Mouse (Mus musculus): ENCODE measurements around the gene Fgf14. TPM values are rescaled to one million over a fixed set of nuclear protein-coding genes. Genes with fewer than 3 reads are reported as not detected.
"Not testable (repeated sequence)": the region's sequence is repeated elsewhere in the genome, so short reads cannot be mapped to it uniquely, and the experiment has no call there.

Gene Fgf14
- total and polyA plus RNA-seq, 2 experiments from 2014 or later: 0.08 to 1.9 TPM

DNA sequence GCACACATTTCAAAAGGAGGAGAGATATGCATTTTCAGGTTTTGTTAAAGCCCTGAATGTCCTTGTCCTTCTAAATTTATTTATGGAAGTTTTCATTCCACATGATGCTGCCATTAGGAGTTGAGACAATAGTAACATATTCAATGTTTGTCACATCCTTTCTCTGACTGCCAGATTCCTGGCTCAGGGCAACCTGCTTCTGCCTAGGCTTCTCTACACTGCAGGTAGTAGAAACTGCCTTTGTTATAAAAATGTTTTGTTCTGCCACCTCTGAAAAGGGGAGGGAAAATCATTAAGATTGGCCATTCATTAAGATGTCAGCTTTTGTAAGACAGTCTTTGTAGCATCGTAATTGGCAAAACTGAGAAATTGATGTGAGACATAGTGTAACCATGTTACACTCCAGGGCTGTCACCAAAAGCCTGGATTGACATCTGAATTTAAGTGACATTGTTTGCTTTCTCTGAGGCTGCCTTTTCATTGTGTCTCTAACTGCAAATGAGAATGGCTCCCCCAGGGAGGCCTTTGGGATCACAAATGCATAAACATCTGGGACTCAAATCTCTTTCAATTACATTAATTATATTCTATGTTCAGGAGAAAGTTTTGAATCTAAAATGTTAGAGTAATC is 640.2 kb downstream of the Fgf14 start:
- Histone ChIP-seq H3K9me3 (replicated peaks; ENCODE audit: control insufficient read depth, low read length) (no peaks in the 10 kb centered on the region), H3K36me3 (replicated peaks; ENCODE audit: control insufficient read depth, insufficient read depth, low read length) (no peaks in the 10 kb centered on the region), H3K4me1 (ENCODE audit: control insufficient read depth, insufficient read depth) (no peaks in the 10 kb centered on the region), H3K4me2 (ENCODE audit: low read depth, low read length) (no peak overlapping the region), H3K27ac (ENCODE audit: low read depth) (no peak overlapping the region), H3K27me3 (ENCODE audit: control insufficient read depth, insufficient read depth, low read length) (no peaks in the 10 kb centered on the region), H3K4me3 (ENCODE audit: low read depth, low read length) (no peak overlapping the region), H3K9ac (replicated peaks; ENCODE audit: low read depth, low read length) (no peak overlapping the region)
- no peak for DNase-seq (ENCODE audit: low spot score)
- ATAC-seq (ENCODE audit: insufficient read depth, low read depth): no peak
- 64% methylated on average over 1 of the region's 1 CpGs for WGBS
- TF ChIP-seq EP300 (IDR thresholded peaks at IDR 0.05; ENCODE audit: low read depth) (no peak), CTCF (IDR thresholded peaks at IDR 0.05; ENCODE audit: low read depth) (no peak)

DNA sequence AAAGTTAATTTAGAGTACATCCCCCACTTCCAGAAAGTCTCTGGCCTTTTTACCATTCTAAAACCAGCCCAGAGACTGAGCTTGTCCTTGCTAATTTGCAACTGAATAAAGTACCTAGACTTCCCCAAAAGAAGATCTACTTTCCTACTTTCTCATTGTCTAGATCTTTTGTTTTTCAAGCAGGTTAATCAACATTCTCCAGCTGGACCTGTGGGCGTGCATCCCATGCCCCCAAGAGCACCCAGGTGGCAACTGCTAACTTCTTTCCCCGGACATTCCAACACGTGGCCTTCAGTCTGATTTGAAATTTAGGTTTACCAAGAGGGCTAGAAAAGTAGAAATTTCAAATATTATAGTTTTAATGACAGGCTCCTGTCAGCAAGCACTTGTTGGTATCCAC is 643.6 kb downstream of the Fgf14 start:
- not testable (repeated sequence) for DNase-seq (ENCODE audit: low spot score); H3K9ac ChIP-seq (replicated peaks; ENCODE audit: low read depth, low read length); H3K27ac ChIP-seq (ENCODE audit: low read depth); H3K4me2 ChIP-seq (ENCODE audit: low read depth, low read length); H3K27me3 ChIP-seq (ENCODE audit: control insufficient read depth, insufficient read depth, low read length); H3K4me1 ChIP-seq (ENCODE audit: control insufficient read depth, insufficient read depth); H3K4me3 ChIP-seq (ENCODE audit: low read depth, low read length); H3K36me3 ChIP-seq (replicated peaks; ENCODE audit: control insufficient read depth, insufficient read depth, low read length); ATAC-seq (ENCODE audit: insufficient read depth, low read depth); H3K9me3 ChIP-seq (replicated peaks; ENCODE audit: control insufficient read depth, low read length)
- WGBS: 55% methylated on average over 3 of the region's 3 CpGs

DNA sequence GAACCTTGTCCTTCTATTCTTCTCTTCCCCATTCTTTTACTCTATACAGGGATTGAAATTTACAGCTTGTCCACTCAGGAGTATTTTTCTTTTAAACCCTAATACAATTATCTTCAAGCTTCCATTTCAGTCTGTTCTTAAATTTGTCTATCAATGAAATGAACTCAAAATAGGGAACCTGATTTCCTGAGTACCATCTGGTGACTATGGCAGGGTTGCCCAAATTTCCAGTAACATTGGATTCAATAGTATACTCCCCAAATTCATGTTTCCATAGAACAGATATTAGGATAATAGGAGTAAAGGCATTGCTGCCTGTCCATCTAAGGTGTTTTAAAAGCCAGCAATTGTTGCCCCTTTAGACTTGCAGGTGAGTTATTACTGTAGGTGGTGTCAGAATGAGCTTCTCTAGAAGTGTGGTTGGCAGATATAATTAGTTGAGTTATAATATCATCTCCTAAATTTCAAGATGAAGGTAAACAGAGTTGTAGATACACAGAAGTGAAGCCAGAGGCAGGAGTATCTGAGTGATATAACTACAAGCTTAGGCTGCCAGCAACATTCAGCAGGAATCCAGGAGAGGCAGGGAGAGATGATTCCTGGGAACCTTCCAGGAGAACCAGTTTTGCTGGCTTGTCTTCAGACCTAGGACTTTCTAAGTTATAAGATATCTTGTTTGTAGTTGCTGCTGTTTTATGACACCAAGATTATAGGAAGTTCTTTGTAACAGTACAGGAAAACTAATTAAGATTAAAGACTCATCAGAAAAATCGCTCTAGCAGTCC is 648.8 kb downstream of the Fgf14 start:
- Histone ChIP-seq H3K4me3 (ENCODE audit: low read depth, low read length) (no peak overlapping the region), H3K4me1 (ENCODE audit: control insufficient read depth, insufficient read depth) (no peaks in the 10 kb centered on the region), H3K36me3 (replicated peaks; ENCODE audit: control insufficient read depth, insufficient read depth, low read length) (no peaks in the 10 kb centered on the region), H3K27me3 (ENCODE audit: control insufficient read depth, insufficient read depth, low read length) (no peaks in the 10 kb centered on the region), H3K4me2 (ENCODE audit: low read depth, low read length) (no peak overlapping the region), H3K9me3 (replicated peaks; ENCODE audit: control insufficient read depth, low read length) (no peaks in the 10 kb centered on the region), H3K27ac (ENCODE audit: low read depth) (no peak overlapping the region), H3K9ac (replicated peaks; ENCODE audit: low read depth, low read length) (no peak overlapping the region)
- 84% methylated on average over 1 of the region's 1 CpGs for WGBS
- ATAC-seq (ENCODE audit: insufficient read depth, low read depth) (no peak), DNase-seq (ENCODE audit: low spot score) (no peak)
- no peak for TF ChIP-seq CTCF (IDR thresholded peaks at IDR 0.05; ENCODE audit: low read depth)
- no peak for TF ChIP-seq EP300 (IDR thresholded peaks at IDR 0.05; ENCODE audit: low read depth)

DNA sequence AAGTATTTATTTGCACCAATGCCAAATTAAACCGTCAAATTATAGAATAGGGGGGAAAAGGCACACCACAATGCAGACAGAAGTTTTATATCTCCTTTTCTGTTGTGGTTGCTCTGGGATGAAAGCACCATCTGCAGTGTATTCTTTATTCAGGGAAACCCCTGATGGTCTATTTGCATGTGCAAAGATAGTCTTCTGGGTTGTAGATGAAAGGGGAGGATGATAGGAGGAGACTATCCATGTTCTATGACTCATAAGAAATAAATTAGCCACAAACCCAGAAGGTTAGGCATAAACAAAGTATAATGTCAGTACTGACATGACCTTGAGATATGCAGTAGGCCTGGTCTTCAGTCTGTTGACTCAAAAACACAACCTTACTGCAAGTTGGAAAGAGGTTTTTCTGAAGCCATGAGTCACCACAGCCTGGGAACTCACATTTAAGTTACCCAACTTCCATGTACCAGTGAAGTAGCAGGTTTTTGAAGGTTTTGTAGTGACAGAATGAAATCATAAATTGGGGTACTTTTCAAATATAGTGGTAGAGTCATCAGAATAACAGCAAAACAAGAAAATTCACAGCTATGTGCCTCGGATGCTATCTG is 686.2 kb downstream of the Fgf14 start:
- 54% methylated on average over 2 of the region's 2 CpGs for WGBS
- Histone ChIP-seq H3K9ac (replicated peaks; ENCODE audit: low read depth, low read length) (no peak overlapping the region), H3K4me3 (ENCODE audit: low read depth, low read length) (no peak overlapping the region), H3K9me3 (replicated peaks; ENCODE audit: control insufficient read depth, low read length) (no peaks in the 10 kb centered on the region), H3K4me1 (ENCODE audit: control insufficient read depth, insufficient read depth) (no peaks in the 10 kb centered on the region; the same call in 1 of the 2 replicates), H3K4me2 (ENCODE audit: low read depth, low read length) (no peak overlapping the region), H3K27ac (ENCODE audit: low read depth) (no peak overlapping the region), H3K36me3 (replicated peaks; ENCODE audit: control insufficient read depth, insufficient read depth, low read length) (no peaks in the 10 kb centered on the region), H3K27me3 (ENCODE audit: control insufficient read depth, insufficient read depth, low read length) (no peaks in the 10 kb centered on the region)
- no peak for DNase-seq (ENCODE audit: low spot score)
- ATAC-seq (ENCODE audit: insufficient read depth, low read depth): no peak
- TF ChIP-seq CTCF (IDR thresholded peaks at IDR 0.05; ENCODE audit: low read depth) (no peak), EP300 (IDR thresholded peaks at IDR 0.05; ENCODE audit: low read depth) (no peak)

DNA sequence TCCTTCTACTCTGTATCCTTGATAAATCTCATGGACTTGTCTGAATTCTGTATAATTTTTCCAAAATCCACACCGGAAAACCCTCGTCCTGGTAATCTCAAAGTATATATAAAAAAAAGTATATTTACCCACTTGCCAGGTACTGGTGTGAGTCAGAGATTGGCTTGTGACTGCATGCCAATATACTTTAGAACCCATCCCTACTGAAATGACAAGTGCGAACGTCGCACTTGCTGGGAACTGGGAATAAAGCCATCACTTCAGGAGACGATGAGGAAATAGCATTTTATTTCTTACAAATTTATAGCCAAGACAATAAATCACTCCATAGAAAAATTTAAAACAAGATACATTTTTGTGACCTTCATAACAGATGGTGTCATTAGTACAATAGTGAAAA is 708.9 kb downstream of the Fgf14 start:
- H3K36me3 ChIP-seq (replicated peaks; ENCODE audit: control insufficient read depth, insufficient read depth, low read length): no peaks in the 10 kb centered on the region
- H3K9me3 ChIP-seq (replicated peaks; ENCODE audit: control insufficient read depth, low read length): no peaks in the 10 kb centered on the region
- TF ChIP-seq EP300 (IDR thresholded peaks at IDR 0.05; ENCODE audit: low read depth) (no peak), CTCF (IDR thresholded peaks at IDR 0.05; ENCODE audit: low read depth) (no peak)
- H3K4me1 ChIP-seq (ENCODE audit: control insufficient read depth, insufficient read depth): no peaks in the 10 kb centered on the region
- no peak overlapping the region for H3K4me3 ChIP-seq (ENCODE audit: low read depth, low read length)
- ATAC-seq (ENCODE audit: insufficient read depth, low read depth) (no peak), DNase-seq (ENCODE audit: low spot score) (no peak)
- no peak overlapping the region for H3K4me2 ChIP-seq (ENCODE audit: low read depth, low read length)
- 82% methylated on average over 6 of the region's 6 CpGs for WGBS
- H3K9ac ChIP-seq (replicated peaks; ENCODE audit: low read depth, low read length): no peak overlapping the region
- H3K27ac ChIP-seq (ENCODE audit: low read depth): no peak overlapping the region
- no peaks in the 10 kb centered on the region for H3K27me3 ChIP-seq (ENCODE audit: control insufficient read depth, insufficient read depth, low read length)
